Comparison of ENCODE assay signal across 22 mouse cellular contexts in genomic region chr19:43898547-43898946, GRCm38 (mm10). TPM values are rescaled to one million over a fixed set of nuclear protein-coding genes. Genes with fewer than 3 reads are reported as not detected.
DNase-seq lines count a peak whose midpoint lies in the region; ATAC-seq and TF ChIP-seq lines count a peak whose summit lies in the region.
"Had no signal": no experiment of that assay in that cellular context is flagged by ENCODE, and none has a peak within 500 bp of the region (broad histone marks: within the 10 kb centered on the region; RNA-seq: fewer than 3 reads in every experiment).

No protein-coding gene starts in this region.

- no peaks in the 10 kb centered on the region for H3K9me3 ChIP-seq in kidney, embryonic 14.5 days (ENCODE audit: control insufficient read depth, low read length)
- H3K9me3 ChIP-seq in ES-Bruce4 (replicated peaks; ENCODE audit: control insufficient read depth, insufficient read depth, low read length, poor library complexity, severe bottlenecking): no peaks in the 10 kb centered on the region
- no peaks in the 10 kb centered on the region for H3K9me3 ChIP-seq in heart, embryonic 10.5 days
- H3K9me3 ChIP-seq: embryonic facial prominence, embryonic 12.5 days; hindbrain, embryonic 12.5 days had no signal

- 0 out of 2 replicates have a peak, but pooled peaks cover 12% of the 10 kb centered on the region for H3K4me1 ChIP-seq in kidney, embryonic 14.5 days (ENCODE audit: control insufficient read depth, insufficient read depth, low read length)
- H3K4me1 ChIP-seq in ES-Bruce4 (ENCODE audit: control insufficient read depth, insufficient read depth, low read length): peaks cover 6% of the 10 kb centered on the region
- H3K4me1 ChIP-seq in heart, embryonic 10.5 days: peaks cover 26% of the 10 kb centered on the region

- 31% methylated on average over 10 of the region's 10 CpGs for WGBS in kidney, embryonic 14.5 days
- WGBS in heart, embryonic 10.5 days: 67% methylated on average over 10 of the region's 10 CpGs

- H3K4me3 ChIP-seq in kidney, embryonic 14.5 days (ENCODE audit: low read length): no peak overlapping the region
- H3K4me3 ChIP-seq in ES-Bruce4 (ENCODE audit: low read depth, low read length): no peak overlapping the region
- no peak overlapping the region for H3K4me3 ChIP-seq in heart, embryonic 10.5 days
- H3K4me3 ChIP-seq: embryonic facial prominence, embryonic 12.5 days; hindbrain, embryonic 12.5 days had no signal

- H3K4me2 ChIP-seq in kidney, embryonic 14.5 days (replicated peaks; ENCODE audit: low read depth, low read length): no peak overlapping the region
- H3K4me2 ChIP-seq: embryonic facial prominence, embryonic 12.5 days; hindbrain, embryonic 12.5 days had no signal

- no peak for TF ChIP-seq POLR2A in ES-Bruce4 (IDR thresholded peaks at IDR 0.05; ENCODE audit: insufficient read depth, low read length)

- H3K36me3 ChIP-seq in kidney, embryonic 14.5 days (ENCODE audit: control insufficient read depth, insufficient read depth, low read length): peaks cover 24% of the 10 kb centered on the region
- no peaks in the 10 kb centered on the region for H3K36me3 ChIP-seq in ES-Bruce4 (ENCODE audit: control insufficient read depth, insufficient read depth, low read length, poor library complexity, severe bottlenecking)
- H3K36me3 ChIP-seq in heart, embryonic 10.5 days: peaks cover 41% of the 10 kb centered on the region

- ATAC-seq in kidney, embryonic 14.5 days (ENCODE audit: low FRiP score, low TSS enrichment): 0 out of 2 replicates have a peak, but pooled peaks have one; percentile 52
- ATAC-seq in granulocyte monocyte progenitor cell, adult 5-6 weeks (replicated peaks; ENCODE audit: poor library complexity, severe bottlenecking): peak; percentile 93
- ATAC-seq in neutrophil, adult 5-6 weeks (ENCODE audit: extremely low read depth, insufficient number of reproducible peaks, low FRiP score, poor library complexity, severe bottlenecking): peak; percentile 48; the same call in 1 of the 2 replicates
- ATAC-seq: activated CD4-positive, CD25-positive, alpha-beta regulatory T cell, adult 4 months; forebrain, embryonic 16.5 days; hindbrain, embryonic 16.5 days; inflammation-experienced regulatory T-cells, adult 6 months; Patski had no signal

- H3K27me3 ChIP-seq in kidney, embryonic 14.5 days (ENCODE audit: control insufficient read depth, insufficient read depth, low read length): no peaks in the 10 kb centered on the region
- H3K27me3 ChIP-seq in ES-Bruce4 (ENCODE audit: control insufficient read depth, insufficient read depth, low read length, poor library complexity, severe bottlenecking): no peaks in the 10 kb centered on the region
- no peaks in the 10 kb centered on the region for H3K27me3 ChIP-seq in heart, embryonic 10.5 days (ENCODE audit: insufficient read depth, poor library complexity, severe bottlenecking)
- H3K27me3 ChIP-seq: embryonic facial prominence, embryonic 12.5 days; hindbrain, embryonic 12.5 days; Patski had no signal

- H3K27ac ChIP-seq in kidney, embryonic 14.5 days (ENCODE audit: low read depth, low read length): no peak overlapping the region
- H3K27ac ChIP-seq in ES-Bruce4 (ENCODE audit: insufficient read depth, low read length): peak overlapping the region; percentile 30; the same call in 1 of the 2 replicates
- no peak overlapping the region for H3K27ac ChIP-seq in heart, embryonic 10.5 days
- H3K27ac ChIP-seq: embryonic facial prominence, embryonic 12.5 days; hindbrain, embryonic 12.5 days had no signal

- no peak for TF ChIP-seq EP300 in ES-Bruce4 (IDR thresholded peaks at IDR 0.05; ENCODE audit: insufficient read depth, low read depth, low read length)

- no peak for DNase-seq in kidney, adult 8-10 months
- DNase-seq in heart, embryonic 10.5 days (ENCODE audit: low spot score): no peak
- no peak for DNase-seq in kidney, postnatal 25 days
- no peak for DNase-seq in testis, postnatal 14 days (ENCODE audit: low spot score)
- DNase-seq: adrenal gland, postnatal 36 days; cerebellum, adult 11 months; cerebellum, adult 8-10 months; cerebellum, postnatal 14 days; gastrocnemius, postnatal 14 days; heart, postnatal 10 days; heart, postnatal 4 days had no signal

- TF ChIP-seq CTCF in ES-Bruce4 (IDR thresholded peaks at IDR 0.05; ENCODE audit: low read depth, low read length): no peak

- H3K9ac ChIP-seq in kidney, embryonic 14.5 days (ENCODE audit: low read depth, low read length): no peak overlapping the region
- H3K9ac ChIP-seq in ES-Bruce4 (ENCODE audit: low read depth, poor library complexity, severe bottlenecking): peak overlapping the region; percentile 25; the same call in 1 of the 2 replicates
- H3K9ac ChIP-seq: embryonic facial prominence, embryonic 12.5 days; hindbrain, embryonic 12.5 days had no signal

RNA-seq across cellular contexts. Expression of gene Dnmbp, which starts 41.4 kb away (rescaled TPM):
- polyA plus RNA-seq in kidney, embryonic 14.5 days (2014; fragmentation: Nextera tagmentation; extraction: Ambion mirVana): 21.5 and 24.2 TPM in 2 replicates
- 18.3 and 18.6 TPM in 2 replicates for polyA plus RNA-seq in ES-Bruce4 (2011; ENCODE audit: insufficient read depth, insufficient read length, low read depth, missing spikeins)
- 10.5 and 11.9 TPM in 2 replicates for total RNA-seq in granulocyte monocyte progenitor cell, adult 5-6 weeks (2014; fragmentation: Nextera tagmentation)
- 7.4 and 8.3 TPM in 2 replicates for total RNA-seq in granulocyte monocyte progenitor cell, adult 5-6 weeks (2017)
- total RNA-seq in neutrophil, adult 5-6 weeks (2017): 26.2 and 29.7 TPM in 2 replicates
- 11.9 and 15.1 TPM in 2 replicates for polyA plus RNA-seq in heart, embryonic 10.5 days (2016; fragmentation: Nextera tagmentation; extraction: Ambion mirVana)
